Mouse (Mus musculus) intestine, embryonic 15.5 days (tissue): Measurements from ENCODE around the gene B4galnt1. TPM values are rescaled to one million over a fixed set of nuclear protein-coding genes. Genes with fewer than 3 reads are reported as not detected.
A peak's percentile ranks its signal among the peaks of the same experiment; 100 is the strongest.
"Not testable (repeated sequence)": the region's sequence is repeated elsewhere in the genome, so short reads cannot be mapped to it uniquely, and the experiment has no call there.

ENCODE experiments used
- ATAC-seq: fragments of 200-750 bp; cut with Nextera tagmentation; 2 replicates; pipeline ENCODE4 v1.8.0; 2017; ENCODE audit warnings: moderate TSS enrichment, moderate library complexity
- H3K27ac ChIP-seq: fragments of 300-500 bp; sonication (generic); 2 replicates; pipeline ENCODE4 v1.5.1; 2015; ENCODE audit warnings: mild to moderate bottlenecking, inconsistent platforms
- H3K27me3 ChIP-seq: fragments of 300-500 bp; sonication (generic); replicated peaks from 2 replicates; pipeline ENCODE4 v1.6.1; 2015; ENCODE audit warnings: inconsistent platforms
- H3K36me3 ChIP-seq: fragments of 300-500 bp; sonication (generic); 2 replicates; pipeline ENCODE4 v1.6.1; 2015; ENCODE audit warnings: inconsistent platforms
- H3K4me1 ChIP-seq: fragments of 300-500 bp; sonication (generic); replicated peaks from 2 replicates; pipeline ENCODE4 v1.6.1; 2015; ENCODE audit warnings: inconsistent platforms
- H3K4me2 ChIP-seq: fragments of 300-500 bp; sonication (generic); replicated peaks from 2 replicates; pipeline ENCODE4 v1.6.1; 2015; ENCODE audit warnings: mild to moderate bottlenecking, inconsistent platforms
- H3K4me3 ChIP-seq: fragments of 300-500 bp; sonication (generic); replicated peaks from 2 replicates; pipeline ENCODE4 v1.5.1; 2015; ENCODE audit warnings: inconsistent platforms
- H3K9ac ChIP-seq: fragments of 300-500 bp; sonication (generic); 2 replicates; pipeline ENCODE4 v1.6.1; 2015; ENCODE audit warnings: inconsistent platforms
- H3K9me3 ChIP-seq: fragments of 300-500 bp; sonication (generic); 2 replicates; pipeline ENCODE4 v1.6.1; 2016; ENCODE audit warnings: inconsistent platforms
- WGBS: fragments of 180-500 bp; shearing (Covaris S2); methylation state at CpG from one replicate; pipeline ENCODE4 v1.1.7; 2015; 5-methylcytosine and 5-hydroxymethylcytosine counted together
- polyA plus RNA-seq: library from polyadenylated mRNA; unstranded; fragments of >200 nt; fragmentation: Nextera tagmentation; extraction: Ambion mirVana; gene quantifications from 2 replicates; pipeline ENCODE4 v1.2.1, GENCODE M21; 2015

Gene B4galnt1
- polyA plus RNA-seq, 1 experiment from 2014 or later, result 52.5 TPM

DNA sequence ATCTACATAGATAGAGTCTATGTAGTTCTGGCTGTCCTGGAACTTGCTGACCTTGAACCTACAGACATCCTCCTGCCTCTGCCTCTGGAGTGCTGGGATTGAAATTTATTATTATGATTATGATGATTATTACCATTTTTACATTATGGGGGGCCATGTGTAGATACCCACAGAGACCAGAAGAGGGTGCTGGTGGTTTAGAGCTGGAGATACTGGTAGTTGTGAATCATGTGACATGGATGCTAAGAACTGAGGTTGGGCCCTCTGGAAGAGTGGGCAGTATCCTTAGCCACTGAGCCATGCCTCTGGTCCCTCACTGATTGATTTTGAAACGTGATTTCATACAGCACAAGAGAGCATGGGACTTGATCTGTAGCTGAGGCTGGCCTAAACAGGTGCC is 21.4 kb downstream of the B4galnt1 start:
- H3K4me1 ChIP-seq, result peaks cover 38% of the 10 kb centered on the region
- no peaks in the 10 kb centered on the region; the same call in none of the 2 replicates for H3K36me3 ChIP-seq
- 83% methylated on average over 1 of the region's 1 CpGs for WGBS
- H3K4me2 ChIP-seq, result no peak overlapping the region
- peaks cover under 1% of the 10 kb centered on the region for H3K27me3 ChIP-seq
- H3K4me3 ChIP-seq, result no peak overlapping the region
- no peak overlapping the region for H3K27ac ChIP-seq
- H3K9me3 ChIP-seq, result no peaks in the 10 kb centered on the region
- ATAC-seq, result no peak
- no peak overlapping the region for H3K9ac ChIP-seq

DNA sequence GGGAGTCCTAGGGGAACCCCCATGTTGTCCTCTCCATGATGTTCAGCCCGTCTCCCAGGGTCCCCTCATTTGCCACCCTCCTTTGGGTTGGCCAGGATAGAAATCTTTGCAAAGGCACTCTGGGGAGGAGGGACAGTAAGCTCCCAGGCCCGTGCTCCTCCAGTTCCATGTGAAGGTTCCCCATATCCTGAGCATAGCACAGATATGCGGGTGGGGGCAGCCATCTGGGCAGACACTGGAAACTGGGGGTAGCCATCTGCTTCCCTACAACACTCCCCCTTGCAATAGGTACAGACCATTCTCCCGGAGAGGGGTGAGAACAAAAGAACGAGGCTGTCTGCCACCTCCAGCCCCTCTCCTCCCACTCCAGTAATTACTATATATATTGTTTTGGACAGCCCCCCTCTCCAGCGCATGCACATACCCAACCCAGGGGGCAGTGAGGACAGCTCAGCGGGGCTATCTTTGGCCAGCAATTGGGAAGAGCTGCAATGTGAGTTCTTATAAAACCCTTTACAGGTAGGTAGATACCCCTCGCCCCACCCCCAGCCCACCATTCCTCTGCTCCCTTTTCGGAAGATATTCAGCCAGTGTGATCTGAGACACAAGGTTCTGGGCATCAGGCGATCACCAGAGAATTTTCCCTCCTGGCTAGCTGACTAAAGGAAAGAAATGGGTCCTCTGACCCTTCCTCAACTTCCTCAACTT is 22.5 kb downstream of the B4galnt1 start:
- Histone ChIP-seq H3K4me1 (peaks cover 38% of the 10 kb centered on the region), H3K9me3 (no peaks in the 10 kb centered on the region), H3K27me3 (no peaks in the 10 kb centered on the region; the same call in 1 of the 2 replicates), H3K27ac (0 out of 2 replicates have a peak overlapping the region, but pooled peaks have one; percentile 84), H3K36me3 (peaks cover 2% of the 10 kb centered on the region), H3K4me3 (peak overlapping the region; percentile 69), H3K9ac (peak overlapping the region; percentile 78; the same call in 1 of the 2 replicates), H3K4me2 (peak overlapping the region; percentile 91)
- no peak for ATAC-seq
- 52% methylated on average over 10 of the region's 10 CpGs for WGBS

DNA sequence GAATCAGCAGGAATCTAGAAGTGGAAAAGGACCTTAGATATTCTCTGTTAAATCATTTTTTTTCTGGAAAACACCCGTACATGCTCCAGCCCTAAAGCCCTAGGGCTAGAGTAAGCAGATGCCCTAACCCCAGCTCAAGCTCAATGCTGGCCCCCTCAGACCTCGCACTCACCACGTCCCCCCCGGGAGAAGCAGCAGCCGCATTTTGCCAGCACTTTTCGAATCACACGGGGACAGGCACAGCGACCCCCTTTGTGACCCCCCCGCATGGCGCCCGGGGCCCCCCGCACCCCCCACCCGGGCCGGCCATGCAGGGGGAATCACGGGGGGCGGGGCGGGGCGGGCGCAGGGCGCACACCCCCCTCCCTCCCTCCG is 23.0 kb downstream of the B4galnt1 start:
- H3K9me3 ChIP-seq, result no peaks in the 10 kb centered on the region
- H3K36me3 ChIP-seq, result peaks cover 4% of the 10 kb centered on the region
- peaks cover 38% of the 10 kb centered on the region for H3K4me1 ChIP-seq
- WGBS, result 2% methylated on average over 18 of the region's 21 CpGs
- H3K27me3 ChIP-seq, result no peaks in the 10 kb centered on the region; the same call in 1 of the 2 replicates
- H3K4me2 ChIP-seq, result peak overlapping the region; percentile 91
- peak overlapping the region; percentile 69 for H3K4me3 ChIP-seq
- ATAC-seq, result no peak
- peak overlapping the region; percentile 84 for H3K27ac ChIP-seq
- H3K9ac ChIP-seq, result peak overlapping the region; percentile 78

DNA sequence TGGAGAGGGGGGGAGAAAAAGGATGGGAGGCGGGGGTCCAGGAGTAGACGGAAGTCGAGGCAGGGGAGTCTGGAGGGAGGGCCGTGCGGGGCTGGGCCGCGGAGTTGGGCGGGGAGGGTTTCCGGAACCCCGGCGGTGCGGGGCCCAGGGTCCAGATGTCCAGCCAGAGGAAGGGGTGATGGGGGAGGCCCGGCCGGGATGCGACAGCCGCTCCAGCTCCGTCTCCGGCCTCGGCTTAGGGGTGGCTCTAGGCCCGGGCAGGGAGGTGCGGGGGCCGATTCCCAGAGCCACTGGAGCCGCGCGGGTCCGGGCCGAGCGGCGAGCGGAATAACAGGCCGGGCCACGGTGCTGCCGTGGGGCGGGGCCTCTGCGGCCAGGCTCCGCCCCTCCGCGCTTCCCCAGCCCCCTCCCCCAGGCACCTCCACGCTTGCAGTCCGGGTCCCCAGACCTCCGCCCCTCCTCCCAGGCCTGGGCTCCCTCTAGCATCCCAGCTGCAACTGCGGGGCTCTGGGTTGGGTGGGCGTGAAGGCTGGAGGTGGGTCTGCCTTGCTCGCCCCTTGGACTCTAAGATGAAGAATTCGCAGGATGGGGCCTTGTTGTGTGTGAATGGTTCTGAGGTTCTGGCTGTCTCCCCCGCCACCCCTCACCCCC is 23.6 kb downstream of the B4galnt1 start:
- under 1% methylated on average over 45 of the region's 46 CpGs for WGBS
- Histone ChIP-seq H3K4me2 (peak overlapping the region; percentile 91), H3K9me3 (no peaks in the 10 kb centered on the region), H3K36me3 (peaks cover 4% of the 10 kb centered on the region), H3K27me3 (no peaks in the 10 kb centered on the region; the same call in 1 of the 2 replicates), H3K4me1 (peaks cover 33% of the 10 kb centered on the region), H3K4me3 (peak overlapping the region; percentile 69), H3K27ac (peak overlapping the region; percentile 84), H3K9ac (peak overlapping the region; percentile 78)
- ATAC-seq, result peak; percentile 81

DNA sequence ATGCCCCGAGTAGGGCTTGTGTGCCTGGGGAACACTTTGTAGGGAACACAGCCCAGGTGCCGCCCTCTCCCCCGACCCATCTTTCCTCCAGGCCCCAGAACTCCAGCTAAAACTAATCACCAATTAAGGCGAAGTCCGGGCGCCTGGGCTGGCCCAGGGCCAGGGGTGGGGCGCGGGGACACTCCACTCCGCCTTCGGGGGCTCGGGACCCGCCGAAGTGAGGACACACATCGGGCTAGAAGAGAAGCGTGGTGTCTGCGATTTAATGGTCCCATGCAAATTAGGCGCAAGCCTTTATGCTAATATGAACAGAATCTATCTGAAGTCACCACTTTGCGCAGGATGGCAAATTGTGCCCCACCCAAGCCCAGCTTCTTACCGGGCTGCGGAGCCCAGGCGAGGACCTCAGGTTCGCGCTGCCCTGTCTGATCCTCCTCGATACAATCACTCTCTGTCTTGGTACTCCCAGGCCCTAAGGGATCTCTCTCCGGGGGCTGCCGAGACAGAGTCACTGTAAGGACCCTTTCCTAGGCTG is 24.2 kb downstream of the B4galnt1 start:
- peak overlapping the region; percentile 91 for H3K4me2 ChIP-seq
- peaks cover 4% of the 10 kb centered on the region for H3K36me3 ChIP-seq
- H3K4me3 ChIP-seq, result peak overlapping the region; percentile 69
- under 1% methylated on average over 26 of the region's 26 CpGs for WGBS
- H3K27me3 ChIP-seq, result no peaks in the 10 kb centered on the region; the same call in 1 of the 2 replicates
- H3K4me1 ChIP-seq, result peaks cover 27% of the 10 kb centered on the region
- no peaks in the 10 kb centered on the region for H3K9me3 ChIP-seq
- ATAC-seq, result peak; percentile 45
- H3K9ac ChIP-seq, result peak overlapping the region; percentile 78
- peak overlapping the region; percentile 84 for H3K27ac ChIP-seq

DNA sequence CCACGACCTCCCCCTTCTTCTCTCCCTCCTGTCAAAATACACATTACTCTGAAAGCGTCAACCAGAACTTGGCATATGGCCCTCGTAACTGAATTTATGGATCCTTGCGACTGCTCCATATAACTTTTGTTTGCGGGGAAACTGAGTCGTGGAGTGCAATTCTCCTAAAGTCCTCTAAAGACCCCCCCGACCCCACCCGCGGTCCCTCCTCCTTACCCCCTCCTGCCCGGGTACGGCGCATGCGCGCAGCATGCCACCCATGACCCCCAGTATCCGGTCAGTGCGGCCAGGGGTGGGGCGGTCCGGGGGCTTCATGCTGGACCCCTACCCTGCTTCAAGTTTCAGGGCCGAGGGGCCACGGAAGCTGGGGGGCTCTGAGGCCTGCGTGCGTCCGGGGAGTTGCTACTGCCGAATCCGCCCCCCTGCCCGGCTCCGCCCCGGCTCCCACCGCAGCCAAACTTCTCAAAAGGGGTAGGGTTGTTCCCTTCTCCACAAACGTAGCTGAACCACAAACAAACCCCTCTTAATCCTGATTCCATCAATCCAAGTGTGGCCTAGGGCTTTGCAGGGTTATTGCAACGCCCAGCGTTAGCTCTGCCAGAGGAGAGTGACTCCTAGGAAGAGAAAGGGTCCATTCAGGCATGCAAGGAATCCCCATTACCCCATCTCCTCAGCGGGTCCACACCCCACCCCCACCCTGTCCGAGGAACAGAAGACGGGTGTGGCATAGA is 24.8 kb downstream of the B4galnt1 start, which contains the start of gene Arhgef25:
TSS of gene Arhgef25 (minus strand) at position 433 of the 731 bp plus-strand sequence.
- Histone ChIP-seq H3K27me3 (no peaks in the 10 kb centered on the region; the same call in 1 of the 2 replicates), H3K4me1 (peaks cover 33% of the 10 kb centered on the region), H3K9ac (peak within 1 kb of the TSS; percentile 78), H3K4me2 (peak within 1 kb of the TSS; percentile 91), H3K4me3 (peak within 1 kb of the TSS; percentile 69), H3K27ac (peak within 1 kb of the TSS; percentile 84), H3K9me3 (no peaks in the 10 kb centered on the region), H3K36me3 (peaks cover 4% of the 10 kb centered on the region)
- ATAC-seq, result peak; percentile 39
- 2% methylated on average over 35 of the region's 35 CpGs for WGBS

DNA sequence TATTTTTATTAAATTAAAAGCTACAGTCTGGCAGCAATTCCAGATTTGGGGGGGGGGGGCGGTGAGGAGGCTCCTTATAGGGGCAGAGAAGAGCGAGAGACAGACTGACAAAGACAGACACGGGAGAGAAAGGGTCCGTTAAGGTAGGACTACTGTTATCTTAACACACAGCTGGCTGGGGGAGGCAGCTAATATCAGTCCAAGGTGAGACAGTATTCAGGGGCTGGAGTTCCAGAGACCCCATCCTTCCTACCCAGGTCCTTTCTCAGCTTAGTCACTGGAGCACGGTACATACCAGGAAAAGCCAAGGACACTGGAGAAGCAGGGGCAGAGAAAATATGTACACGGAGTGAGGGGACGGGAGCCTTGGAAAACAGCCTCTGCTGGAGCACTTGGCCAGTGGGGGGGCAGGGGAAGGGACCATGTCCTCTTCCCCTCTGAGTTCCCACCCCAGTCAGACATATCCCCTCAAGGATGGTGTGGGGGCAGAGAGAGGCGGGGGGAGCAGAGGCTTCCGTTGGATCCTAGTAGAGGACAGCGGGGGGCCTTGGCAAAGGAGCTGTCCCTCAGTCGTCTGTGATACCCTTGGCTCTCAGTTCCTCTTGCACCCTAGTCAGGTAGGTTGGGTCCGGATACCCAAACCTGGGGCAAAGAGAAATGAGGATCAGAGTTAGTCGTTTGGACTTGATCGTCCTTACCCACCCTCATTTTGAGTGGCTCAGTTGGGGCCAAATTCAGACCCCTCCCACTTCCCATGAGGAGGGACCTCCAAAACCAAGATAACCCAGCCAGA is 25.6 kb downstream of the B4galnt1 start:
- no peak for ATAC-seq
- H3K4me1 ChIP-seq, result peaks cover 38% of the 10 kb centered on the region
- H3K9me3 ChIP-seq, result no peaks in the 10 kb centered on the region
- peak overlapping the region; percentile 84 for H3K27ac ChIP-seq
- H3K36me3 ChIP-seq, result peaks cover 4% of the 10 kb centered on the region
- H3K9ac ChIP-seq, result no peak overlapping the region
- H3K4me3 ChIP-seq, result peak overlapping the region; percentile 69
- peak overlapping the region; percentile 91 for H3K4me2 ChIP-seq
- H3K27me3 ChIP-seq, result no peaks in the 10 kb centered on the region; the same call in 1 of the 2 replicates
- 50% methylated on average over 14 of the region's 14 CpGs for WGBS

DNA sequence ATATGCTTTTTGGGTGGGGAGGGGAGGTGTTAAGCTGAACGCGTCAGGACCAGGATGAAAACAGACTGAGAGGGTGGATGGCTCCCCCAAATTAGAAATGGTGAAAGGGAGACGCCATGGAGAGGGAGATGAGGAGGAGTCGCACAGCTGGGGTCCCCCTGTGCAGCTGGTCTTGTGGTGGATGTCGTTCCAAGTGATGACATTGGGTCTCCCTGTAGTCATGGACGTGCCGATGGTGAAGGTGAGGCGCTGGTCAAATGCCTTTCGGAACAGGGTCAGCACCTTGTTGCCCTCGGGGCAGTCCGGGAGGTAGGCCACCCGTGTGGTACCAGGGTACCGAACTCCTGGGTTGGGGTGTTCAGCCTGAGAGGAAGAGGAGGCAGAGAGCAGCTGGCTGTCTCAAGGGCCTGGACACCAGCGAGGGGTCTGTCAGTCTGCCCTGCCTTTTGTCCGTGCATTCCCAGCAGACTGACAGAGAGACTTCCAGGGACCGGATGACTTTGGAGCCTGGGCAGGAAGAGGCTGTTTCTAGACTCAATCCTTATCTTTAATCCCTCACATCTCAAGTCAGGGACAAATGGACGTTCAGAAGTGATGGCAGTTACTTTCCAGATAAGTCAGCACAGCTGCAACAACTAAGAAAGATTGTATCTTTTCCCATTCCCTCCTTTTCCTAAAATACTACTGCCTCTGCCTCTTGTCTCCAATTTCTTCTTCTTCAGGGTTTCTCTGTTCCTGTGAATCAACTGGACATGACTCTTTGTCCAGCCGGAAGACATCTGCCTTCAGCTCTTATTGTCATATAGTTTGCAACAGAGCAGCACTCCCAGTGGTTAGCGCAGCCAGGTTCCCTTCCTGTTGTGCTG is 26.4 kb downstream of the B4galnt1 start:
- Histone ChIP-seq H3K4me3 (no peak overlapping the region), H3K9ac (no peak overlapping the region), H3K4me1 (peaks cover 40% of the 10 kb centered on the region), H3K27me3 (no peaks in the 10 kb centered on the region; the same call in 1 of the 2 replicates), H3K27ac (no peak overlapping the region), H3K4me2 (no peak overlapping the region), H3K36me3 (peaks cover 4% of the 10 kb centered on the region), H3K9me3 (no peaks in the 10 kb centered on the region)
- 79% methylated on average over 19 of the region's 19 CpGs for WGBS
- no peak for ATAC-seq

DNA sequence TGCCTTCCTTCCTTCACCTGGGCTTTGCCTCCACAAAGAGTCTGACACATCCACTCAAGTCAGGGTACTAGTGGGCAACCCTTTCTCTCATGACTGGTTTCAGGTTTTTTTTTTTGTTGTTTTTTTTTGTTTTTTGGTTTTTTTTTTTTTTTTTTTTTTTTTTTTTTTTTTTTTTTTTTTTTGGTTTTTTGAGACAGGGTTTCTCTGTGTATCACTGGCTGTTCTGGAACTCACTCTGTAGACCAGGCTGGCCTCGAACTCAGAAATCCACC is 27.0 kb downstream of the B4galnt1 start:
- H3K4me1 ChIP-seq, result peaks cover 41% of the 10 kb centered on the region
- H3K27me3 ChIP-seq, H3K27ac ChIP-seq, H3K9me3 ChIP-seq, H3K9ac ChIP-seq, H3K4me3 ChIP-seq, H3K4me2 ChIP-seq, H3K36me3 ChIP-seq, ATAC-seq: not testable (repeated sequence)
- 71% methylated on average over 1 of the region's 1 CpGs for WGBS

DNA sequence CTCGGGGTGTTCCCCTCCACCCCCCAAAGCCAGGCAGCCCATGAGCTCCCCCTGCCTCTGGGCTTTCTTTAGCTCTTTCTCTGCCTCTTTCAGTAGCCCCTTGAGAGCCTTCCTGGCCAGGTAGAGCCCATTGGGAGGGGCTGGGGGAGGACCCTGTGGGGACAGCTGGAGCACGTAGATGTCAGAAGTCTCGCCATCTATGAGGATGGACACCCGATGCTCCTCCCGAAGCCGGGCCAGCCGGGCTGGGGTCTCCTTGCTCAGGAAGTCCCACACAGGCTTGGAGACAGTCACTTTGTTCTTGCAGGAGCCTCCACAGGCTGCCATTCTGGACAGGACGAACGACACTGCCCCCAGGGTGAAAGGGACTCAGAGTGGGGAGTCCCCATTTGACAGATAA is 28.0 kb downstream of the B4galnt1 start:
- Histone ChIP-seq H3K27me3 (no peaks in the 10 kb centered on the region), H3K4me2 (no peak overlapping the region), H3K9ac (no peak overlapping the region), H3K4me3 (no peak overlapping the region), H3K36me3 (peaks cover 4% of the 10 kb centered on the region; the same call in 1 of the 2 replicates), H3K27ac (no peak overlapping the region), H3K4me1 (peaks cover 36% of the 10 kb centered on the region), H3K9me3 (no peaks in the 10 kb centered on the region)
- WGBS, result 84% methylated on average over 9 of the region's 9 CpGs
- ATAC-seq, result no peak
